Mouse (Mus musculus) limb, embryonic 13.5 days (tissue): ENCODE measurements around the gene Stoml2. TPM values are rescaled to one million over a fixed set of nuclear protein-coding genes. Genes with fewer than 3 reads are reported as not detected.
"Not testable (repeated sequence)": the region's sequence is repeated elsewhere in the genome, so short reads cannot be mapped to it uniquely, and the experiment has no call there.

Experiments used
- ATAC-seq: fragments of 200-750 bp; cut with Nextera tagmentation; 2 replicates; pipeline ENCODE4 v1.8.0; 2017; ENCODE audit warnings: low read depth, moderate number of reproducible peaks, moderate TSS enrichment; ENCODE audit not compliant: low FRiP score
- H3K27ac ChIP-seq: fragments of 300-500 bp; sonication (generic); 2 replicates; pipeline ENCODE4 v1.5.1; 2015; ENCODE audit warnings: inconsistent platforms, mild to moderate bottlenecking, moderate library complexity
- H3K27me3 ChIP-seq: fragments of 300-500 bp; sonication (generic); 2 replicates; pipeline ENCODE4 v1.6.1; 2015; ENCODE audit warnings: mild to moderate bottlenecking, inconsistent platforms
- H3K36me3 ChIP-seq: fragments of 300-500 bp; sonication (generic); 2 replicates; pipeline ENCODE4 v1.6.1; 2015; ENCODE audit warnings: inconsistent platforms, mild to moderate bottlenecking, moderate library complexity
- H3K4me1 ChIP-seq: fragments of 300-500 bp; sonication (generic); 2 replicates; pipeline ENCODE4 v1.6.1; 2015; ENCODE audit warnings: inconsistent platforms
- H3K4me2 ChIP-seq: fragments of 300-500 bp; sonication (generic); replicated peaks from 2 replicates; pipeline ENCODE4 v1.6.1; 2015; ENCODE audit warnings: inconsistent platforms, mild to moderate bottlenecking, moderate library complexity
- H3K4me3 ChIP-seq: fragments of 300-500 bp; sonication (generic); 2 replicates; pipeline ENCODE4 v1.5.1; 2015; ENCODE audit warnings: moderate library complexity, mild to moderate bottlenecking, inconsistent platforms
- H3K9ac ChIP-seq: fragments of 300-500 bp; sonication (generic); 2 replicates; pipeline ENCODE4 v1.6.1; 2015; ENCODE audit warnings: mild to moderate bottlenecking, inconsistent platforms
- H3K9me3 ChIP-seq: fragments of 300-500 bp; sonication (generic); 2 replicates; pipeline ENCODE4 v1.6.1; 2016; ENCODE audit warnings: inconsistent platforms
- WGBS: fragments of 180-500 bp; shearing (Covaris S2); methylation state at CpG from one replicate; pipeline ENCODE4 v1.1.7; 2015; 5-methylcytosine and 5-hydroxymethylcytosine counted together
- polyA plus RNA-seq: library from polyadenylated mRNA; unstranded; fragments of >200 nt; fragmentation: Nextera tagmentation; extraction: Ambion mirVana; gene quantifications from 2 replicates; pipeline ENCODE4 v1.2.1, GENCODE M21; 2015

Stoml2 gene
- polyA plus RNA-seq, 1 experiment from 2014 or later, result 343 TPM

GRCm38 (mm10) chr4:42988296-42988695 lies 43.2 kb downstream of the Stoml2 start:
- Histone ChIP-seq H3K9ac (no peak overlapping the region), H3K4me2 (no peak overlapping the region), H3K27ac (no peak overlapping the region), H3K27me3 (no peaks in the 10 kb centered on the region), H3K9me3 (no peaks in the 10 kb centered on the region), H3K36me3 (peaks cover 97% of the 10 kb centered on the region), H3K4me3 (no peak overlapping the region), H3K4me1 (no peaks in the 10 kb centered on the region)
- ATAC-seq, result no peak
- 77% methylated on average over 1 of the region's 1 CpGs for WGBS

- H3K4me3 ChIP-seq, H3K27me3 ChIP-seq, H3K4me2 ChIP-seq, H3K4me1 ChIP-seq, H3K9ac ChIP-seq, H3K27ac ChIP-seq, H3K9me3 ChIP-seq, ATAC-seq: not testable (repeated sequence)
- peaks cover 75% of the 10 kb centered on the region for H3K36me3 ChIP-seq
- WGBS, result 96% methylated on average over 8 of the region's 8 CpGs
Observed at GRCm38 (mm10) chr4:42980467-42980866, 51.0 kb downstream of the Stoml2 start.

- Histone ChIP-seq H3K36me3 (peaks cover 55% of the 10 kb centered on the region), H3K27me3 (no peaks in the 10 kb centered on the region), H3K9ac (no peak overlapping the region), H3K4me1 (no peaks in the 10 kb centered on the region), H3K9me3 (no peaks in the 10 kb centered on the region), H3K4me3 (no peak overlapping the region), H3K4me2 (no peak overlapping the region), H3K27ac (no peak overlapping the region)
- no peak for ATAC-seq
- WGBS, result 91% methylated on average over 4 of the region's 4 CpGs
Observed at GRCm38 (mm10) chr4:42978062-42978461, 53.4 kb downstream of the Stoml2 start.

Other genes starting within 250 kb of the Stoml2 start
- 0.05 TPM in 1 of 2 replicates, not detected in the other for gene Fam205a1, start 177.8 kb downstream of the Stoml2 start, polyA plus RNA-seq
- 0.06 TPM in 1 of 2 replicates, not detected in the other for gene Gm12394, start 174.9 kb downstream of the Stoml2 start, polyA plus RNA-seq
- gene Fam205c, start 157.5 kb downstream of the Stoml2 start, polyA plus RNA-seq, result 0.31 TPM in 1 of 2 replicates, not detected in the other
- gene Phf24, start 115.0 kb downstream of the Stoml2 start, polyA plus RNA-seq, result 0.79 and 0.94 TPM in 2 replicates
- gene Dnajb5, start 81.9 kb downstream of the Stoml2 start, polyA plus RNA-seq, result 8.9 and 9.0 TPM in 2 replicates
- gene 1700022I11Rik, start 62.1 kb downstream of the Stoml2 start, polyA plus RNA-seq, result 0.78 and 1.1 TPM in 2 replicates
- 598 and 608 TPM in 2 replicates for gene Vcp, start 31.2 kb downstream of the Stoml2 start, polyA plus RNA-seq
- 19.5 and 20.7 TPM in 2 replicates for gene Fancg, start 21.2 kb downstream of the Stoml2 start, polyA plus RNA-seq
- gene Pigo, start 5.9 kb downstream of the Stoml2 start, polyA plus RNA-seq, result 25.7 and 26.0 TPM in 2 replicates
- gene Fam214b, start 14.5 kb upstream of the Stoml2 start, polyA plus RNA-seq, result 13.7 and 14.7 TPM in 2 replicates
- gene Unc13b, start 27.2 kb upstream of the Stoml2 start, polyA plus RNA-seq, result 2.5 and 2.7 TPM in 2 replicates
- gene Atp8b5, start 235.4 kb upstream of the Stoml2 start, polyA plus RNA-seq, result 0.70 and 0.71 TPM in 2 replicates